Mouse (Mus musculus) midbrain, postnatal 0 days (tissue): Measurements from ENCODE around the gene Cd300c. TPM values are rescaled to one million over a fixed set of nuclear protein-coding genes. Genes with fewer than 3 reads are reported as not detected.
"Not testable (repeated sequence)": the region's sequence is repeated elsewhere in the genome, so short reads cannot be mapped to it uniquely, and the experiment has no call there.

Experiments
- ATAC-seq: fragments of 200-750 bp; cut with Nextera tagmentation; 2 replicates; pipeline ENCODE4 v1.8.0; 2017; ENCODE audit warnings: moderate number of reproducible peaks, mild to moderate bottlenecking, moderate TSS enrichment, moderate library complexity; ENCODE audit not compliant: low FRiP score
- DNase-seq: peaks from one replicate; pipeline ENCODE4 v3.0.0-alpha.2; 2015; ENCODE audit warnings: low spot score
- H3K27ac ChIP-seq: fragments of 300-500 bp; sonication (generic); 2 replicates; pipeline ENCODE4 v1.5.1; 2014; ENCODE audit warnings: low read depth, mild to moderate bottlenecking, low read length, mixed read lengths
- H3K27me3 ChIP-seq: fragments of 300-500 bp; sonication (generic); 2 replicates; pipeline ENCODE4 v1.6.1; 2014; ENCODE audit warnings: low read length, control low read depth, mixed read lengths; ENCODE audit not compliant: insufficient read depth
- H3K36me3 ChIP-seq: fragments of 300-500 bp; sonication (generic); 2 replicates; pipeline ENCODE4 v1.6.1; 2014; ENCODE audit warnings: low read length, control low read depth, mixed read lengths; ENCODE audit not compliant: insufficient read depth
- H3K4me1 ChIP-seq: fragments of 300-500 bp; sonication (generic); 2 replicates; pipeline ENCODE4 v1.6.1; 2014; ENCODE audit warnings: mild to moderate bottlenecking, control low read depth, antibody characterized with exemption, low read length, mixed read lengths; ENCODE audit not compliant: insufficient read depth
- H3K4me2 ChIP-seq: fragments of 300-500 bp; sonication (generic); 2 replicates; pipeline ENCODE4 v1.6.1; 2014; ENCODE audit warnings: low read depth, mild to moderate bottlenecking, low read length, mixed read lengths; ENCODE audit not compliant: poor library complexity, severe bottlenecking
- H3K4me3 ChIP-seq: fragments of 300-500 bp; sonication (generic); 2 replicates; pipeline ENCODE4 v1.5.1; 2014; ENCODE audit warnings: low read depth, mild to moderate bottlenecking, low read length, moderate library complexity
- H3K9ac ChIP-seq: fragments of 300-500 bp; sonication (generic); replicated peaks from 2 replicates; pipeline ENCODE4 v1.6.1; 2014; ENCODE audit warnings: mild to moderate bottlenecking, low read length, moderate library complexity, mixed read lengths; ENCODE audit not compliant: poor library complexity, severe bottlenecking
- H3K9me3 ChIP-seq: fragments of 300-500 bp; sonication (generic); 2 replicates; pipeline ENCODE4 v1.6.1; 2016; ENCODE audit warnings: low read length, control low read depth
- CTCF ChIP-seq: IDR thresholded peaks from 2 replicates; pipeline ENCODE4 v1.5.1; 2016; ENCODE audit warnings: antibody characterized with exemption, mild to moderate bottlenecking
- WGBS: fragments of 180-500 bp; shearing (Covaris S2); extraction: QIAGEN DNeasy Blood & Tissue Kit; methylation state at CpG from one replicate; pipeline ENCODE4 v1.1.7; 2014; 5-methylcytosine and 5-hydroxymethylcytosine counted together
- polyA plus RNA-seq: library from polyadenylated mRNA; unstranded; fragments of >200 nt; fragmentation: Nextera tagmentation; extraction: Ambion mirVana; gene quantifications from 2 replicates; pipeline ENCODE4 v1.2.1, GENCODE M21; 2015
- total RNA-seq: library from RNA; depleted of rRNA; stranded (reverse); fragments of >200 nt; gene quantifications from 2 replicates; pipeline ENCODE4 v1.2.3, GENCODE M21; 2014; rRNA removed

Gene Cd300c
- total and polyA plus RNA-seq, 2 experiments from 2014 or later = not detected

DNA sequence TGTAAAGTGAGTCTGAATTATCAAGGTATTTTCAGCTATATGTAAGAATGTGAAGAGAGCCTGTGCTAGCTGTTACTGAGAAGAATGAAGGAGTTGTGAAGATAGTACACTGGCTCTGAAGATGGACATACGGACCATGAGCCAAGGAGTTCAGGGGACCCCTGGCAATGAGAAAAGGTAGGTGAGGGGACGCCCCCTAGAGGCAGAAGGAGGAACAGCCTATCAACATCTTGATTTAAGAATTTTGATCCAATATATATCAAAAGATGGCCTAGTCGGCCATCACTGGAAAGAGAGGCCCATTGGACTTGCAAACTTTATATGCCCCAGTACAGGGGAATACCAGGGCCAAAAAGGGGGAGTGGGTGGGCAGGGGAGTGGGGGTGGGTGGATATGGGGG lies 59.4 kb downstream of the Cd300c start:
- H3K27me3 ChIP-seq, H3K9me3 ChIP-seq, H3K4me2 ChIP-seq, H3K4me1 ChIP-seq, H3K36me3 ChIP-seq, H3K9ac ChIP-seq, H3K4me3 ChIP-seq, DNase-seq, ATAC-seq, H3K27ac ChIP-seq: not testable (repeated sequence)
- TF ChIP-seq CTCF = peak; percentile 39
- 40% methylated on average over 3 of the region's 3 CpGs for WGBS

DNA sequence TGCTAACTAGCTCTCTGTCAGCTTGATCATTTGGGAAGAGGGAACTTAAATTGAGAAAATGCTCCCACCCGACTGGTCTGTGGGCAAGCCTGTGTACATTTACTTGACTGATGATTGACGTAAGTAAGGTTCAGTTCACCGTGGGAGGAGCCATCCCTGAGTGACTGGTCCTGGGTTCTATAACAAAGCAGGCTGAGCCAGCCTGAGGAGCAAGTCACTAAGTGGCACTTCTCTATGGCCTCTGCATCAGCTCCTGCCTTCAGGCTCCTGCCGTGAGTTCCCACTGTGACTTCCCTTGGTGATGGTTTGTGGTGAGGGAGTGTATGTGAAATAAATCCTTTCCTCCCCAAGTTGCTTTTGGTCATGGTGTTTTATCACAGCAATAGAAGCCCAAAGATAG lies 60.9 kb downstream of the Cd300c start:
- DNase-seq (no peak), ATAC-seq (no peak)
- Histone ChIP-seq H3K4me3 (no peak overlapping the region), H3K27ac (no peak overlapping the region), H3K9me3 (no peaks in the 10 kb centered on the region), H3K4me1 (no peaks in the 10 kb centered on the region), H3K36me3 (no peaks in the 10 kb centered on the region), H3K9ac (no peak overlapping the region), H3K27me3 (no peaks in the 10 kb centered on the region), H3K4me2 (no peak overlapping the region)
- no peak for TF ChIP-seq CTCF
- 63% methylated on average over 4 of the region's 4 CpGs for WGBS

DNA sequence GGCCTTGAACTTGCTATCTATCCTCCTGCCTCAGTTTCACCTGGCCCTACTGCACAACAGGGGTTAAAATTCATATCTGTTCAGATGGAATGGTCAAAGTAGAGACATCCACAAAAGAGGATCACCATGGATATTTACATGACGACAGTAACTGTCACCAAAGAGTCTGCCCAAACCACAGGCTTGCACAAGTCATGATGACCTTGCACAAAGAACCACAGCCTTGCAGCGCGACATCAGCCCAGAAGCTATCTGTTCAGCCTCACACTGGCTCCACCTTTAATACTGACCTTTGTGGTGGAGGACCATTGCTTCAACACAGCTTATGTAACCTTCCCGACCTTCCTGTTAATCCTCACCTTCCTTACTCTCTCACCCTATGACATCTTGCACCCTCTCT lies 61.4 kb downstream of the Cd300c start:
- no peaks in the 10 kb centered on the region for H3K27me3 ChIP-seq
- no peaks in the 10 kb centered on the region for H3K4me1 ChIP-seq
- TF ChIP-seq CTCF = no peak
- H3K27ac ChIP-seq = no peak overlapping the region
- no peak for DNase-seq
- H3K4me3 ChIP-seq = no peak overlapping the region
- no peaks in the 10 kb centered on the region for H3K9me3 ChIP-seq
- no peak overlapping the region for H3K4me2 ChIP-seq
- no peak overlapping the region for H3K9ac ChIP-seq
- ATAC-seq = no peak
- no peaks in the 10 kb centered on the region for H3K36me3 ChIP-seq
- WGBS = 86% methylated on average over 4 of the region's 4 CpGs

Other genes with a start within 250 kb of the Cd300c start
- gene Dnaic2, start 241.7 kb downstream of the Cd300c start, total RNA-seq = 3.8 and 4.4 TPM in 2 replicates
- gene Dnaic2, start 241.7 kb downstream of the Cd300c start, polyA plus RNA-seq = 2.0 and 3.2 TPM in 2 replicates
- gene Kif19a, start 203.8 kb downstream of the Cd300c start, total RNA-seq = 5.3 and 7.2 TPM in 2 replicates
- 0.85 and 1.3 TPM in 2 replicates for gene Kif19a, start 203.8 kb downstream of the Cd300c start, polyA plus RNA-seq
- 46.9 and 68.2 TPM in 2 replicates for gene Btbd17, start 173.2 kb downstream of the Cd300c start, total RNA-seq
- 27.1 and 28.0 TPM in 2 replicates for gene Btbd17, start 173.2 kb downstream of the Cd300c start, polyA plus RNA-seq
- gene Gpr142, start 170.2 kb downstream of the Cd300c start, total RNA-seq = not detected in 2 replicates
- gene Gpr142, start 170.2 kb downstream of the Cd300c start, polyA plus RNA-seq = not detected in 2 replicates
- 7.5 and 12.8 TPM in 2 replicates for gene Gprc5c, start 118.0 kb downstream of the Cd300c start, total RNA-seq
- gene Gprc5c, start 118.0 kb downstream of the Cd300c start, polyA plus RNA-seq = 5.7 and 5.8 TPM in 2 replicates
- 1.5 and 1.8 TPM in 2 replicates for gene Cd300a, start 79.1 kb downstream of the Cd300c start, total RNA-seq
- gene Cd300a, start 79.1 kb downstream of the Cd300c start, polyA plus RNA-seq = 1.4 and 1.7 TPM in 2 replicates
- gene Cd300lb, start 34.8 kb downstream of the Cd300c start, total RNA-seq = 0.05 and 0.24 TPM in 2 replicates
- gene Cd300lb, start 34.8 kb downstream of the Cd300c start, polyA plus RNA-seq = 0.05 TPM in 1 of 2 replicates, not detected in the other
- not detected in 2 replicates for gene Cd300ld, start 20.8 kb upstream of the Cd300c start, total RNA-seq
- gene Cd300ld, start 20.8 kb upstream of the Cd300c start, polyA plus RNA-seq = 0.10 TPM in 1 of 2 replicates, not detected in the other
- 0.66 and 0.77 TPM in 2 replicates for gene Cd300c2, start 32.7 kb upstream of the Cd300c start, total RNA-seq
- 1.5 and 1.9 TPM in 2 replicates for gene Cd300c2, start 32.7 kb upstream of the Cd300c start, polyA plus RNA-seq
- gene Cd300ld2, start 47.0 kb upstream of the Cd300c start, total RNA-seq = not detected in 2 replicates
- gene Cd300ld2, start 47.0 kb upstream of the Cd300c start, polyA plus RNA-seq = not detected in 2 replicates
- gene Cd300ld4, start 57.9 kb upstream of the Cd300c start, total RNA-seq = not detected in 2 replicates
- gene Cd300ld4, start 57.9 kb upstream of the Cd300c start, polyA plus RNA-seq = not detected in 2 replicates
- 0.82 TPM in 1 of 2 replicates, not detected in the other for gene Cd300ld5, start 68.6 kb upstream of the Cd300c start, total RNA-seq
- not detected in 2 replicates for gene Cd300ld5, start 68.6 kb upstream of the Cd300c start, polyA plus RNA-seq
- gene Cd300ld3, start 79.3 kb upstream of the Cd300c start, total RNA-seq = 0.82 TPM in 1 of 2 replicates, not detected in the other
- gene Cd300ld3, start 79.3 kb upstream of the Cd300c start, polyA plus RNA-seq = not detected in 2 replicates
- 0.19 TPM in 1 of 2 replicates, not detected in the other for gene Cd300e, start 93.0 kb upstream of the Cd300c start, total RNA-seq
- 0.10 and 0.12 TPM in 2 replicates for gene Cd300e, start 93.0 kb upstream of the Cd300c start, polyA plus RNA-seq
- 0.57 and 0.93 TPM in 2 replicates for gene Rab37, start 122.3 kb upstream of the Cd300c start, total RNA-seq
- gene Rab37, start 122.3 kb upstream of the Cd300c start, polyA plus RNA-seq = 0.67 and 0.90 TPM in 2 replicates
- 0.16 and 0.42 TPM in 2 replicates for gene Cd300lf, start 164.8 kb upstream of the Cd300c start, total RNA-seq
- gene Cd300lf, start 164.8 kb upstream of the Cd300c start, polyA plus RNA-seq = 0.09 and 0.10 TPM in 2 replicates
- 53.3 and 57.3 TPM in 2 replicates for gene Slc9a3r1, start 194.2 kb upstream of the Cd300c start, total RNA-seq
- gene Slc9a3r1, start 194.2 kb upstream of the Cd300c start, polyA plus RNA-seq = 65.4 and 72.9 TPM in 2 replicates
- gene Tmem104, start 218.3 kb upstream of the Cd300c start, total RNA-seq = 7.8 and 8.5 TPM in 2 replicates
- 12.2 and 12.9 TPM in 2 replicates for gene Tmem104, start 218.3 kb upstream of the Cd300c start, polyA plus RNA-seq
- 13.0 and 19.3 TPM in 2 replicates for gene Nat9, start 218.7 kb upstream of the Cd300c start, total RNA-seq
- 17.5 and 20.1 TPM in 2 replicates for gene Nat9, start 218.7 kb upstream of the Cd300c start, polyA plus RNA-seq